Mouse (Mus musculus): ENCODE data around the gene Gm3417.
"Not testable (repeated sequence)": the region's sequence is repeated elsewhere in the genome, so short reads cannot be mapped to it uniquely, and the experiment has no call there.

Gene Gm3417

DNA sequence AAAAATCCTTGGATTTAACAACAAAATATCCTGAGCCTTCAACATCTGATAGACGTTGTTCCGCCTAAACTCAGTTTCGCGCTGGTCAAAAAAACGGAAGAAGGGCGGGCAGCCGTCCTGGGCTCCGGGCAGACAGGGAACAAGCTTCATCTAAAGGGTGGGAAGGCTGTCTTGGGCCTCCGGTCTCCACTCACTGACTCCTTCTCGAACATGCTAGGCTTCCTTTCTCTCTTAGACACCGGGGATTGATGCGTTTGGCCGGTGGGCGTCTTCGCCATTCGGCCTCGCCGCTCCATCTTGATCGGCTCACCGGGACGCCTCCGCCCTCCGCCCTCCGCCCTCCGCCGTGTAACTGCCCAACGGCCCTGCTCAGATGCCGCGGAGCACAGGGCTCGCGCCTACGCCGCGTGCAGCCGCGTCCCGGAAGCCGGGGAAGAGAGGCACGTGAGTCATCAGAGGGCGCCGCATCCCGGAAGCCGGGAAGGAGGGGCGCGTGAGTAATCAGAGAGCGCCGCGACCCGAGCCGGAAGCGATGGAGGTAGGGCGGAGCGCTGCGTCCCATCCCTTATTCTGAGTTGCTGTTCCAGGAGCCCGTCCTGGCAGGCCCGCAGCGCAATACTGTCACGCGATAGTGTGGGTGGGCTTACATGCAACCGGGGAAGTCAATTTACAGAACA is at the start of gene Gm3417, which contains the start of gene 9030025P20Rik:
Gm3417 (minus strand) TSS at position 429 of the 677 bp plus-strand sequence.
9030025P20Rik (plus strand) TSS at position 107 of the 677 bp plus-strand sequence.
- DNase-seq = not testable (repeated sequence)

GRCm38 (mm10) chr17:15025513-15025912 is 46.9 kb upstream of the Gm3417 start:
- DNase-seq = not testable (repeated sequence)

- not testable (repeated sequence) for DNase-seq
These were observed 46.1 kb upstream of the Gm3417 start for GRCm38 (mm10) chr17:15024502-15025193.

DNA sequence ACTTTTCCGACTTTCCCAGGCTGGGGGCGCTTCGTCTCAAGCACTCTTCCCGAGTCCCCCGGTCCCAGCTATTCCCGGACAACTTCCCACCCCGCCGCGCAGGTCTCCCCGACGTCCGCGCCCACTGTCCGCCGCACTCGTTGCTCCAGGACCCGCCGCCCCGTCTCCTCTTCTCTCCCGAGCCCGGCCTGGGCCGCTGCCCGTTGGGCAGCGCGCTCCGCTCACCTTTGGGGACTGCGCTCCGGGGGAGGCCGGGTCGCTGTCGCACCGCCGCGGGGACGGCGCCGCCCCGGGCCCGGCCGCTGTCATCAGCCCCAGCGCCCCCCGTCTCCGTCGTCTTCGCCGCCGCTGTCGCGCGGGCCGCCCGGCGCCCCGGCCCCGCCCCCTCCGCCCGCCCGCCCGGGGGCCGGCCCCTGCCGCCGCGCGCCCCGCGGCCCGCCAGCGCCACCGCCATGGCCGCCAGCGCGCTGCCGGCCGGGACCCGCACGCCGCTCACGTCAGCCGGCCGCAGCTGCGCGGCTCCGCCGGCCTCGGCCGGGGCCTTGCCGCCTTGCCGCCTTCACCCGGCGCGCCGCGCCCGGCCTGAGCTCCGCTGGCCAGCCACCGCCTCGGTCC is 45.4 kb upstream of the Gm3417 start:
- DNase-seq = not testable (repeated sequence)

GRCm38 (mm10) chr17:15021503-15022220 is 43.1 kb upstream of the Gm3417 start:
- peak; percentile 8 for DNase-seq

DNA sequence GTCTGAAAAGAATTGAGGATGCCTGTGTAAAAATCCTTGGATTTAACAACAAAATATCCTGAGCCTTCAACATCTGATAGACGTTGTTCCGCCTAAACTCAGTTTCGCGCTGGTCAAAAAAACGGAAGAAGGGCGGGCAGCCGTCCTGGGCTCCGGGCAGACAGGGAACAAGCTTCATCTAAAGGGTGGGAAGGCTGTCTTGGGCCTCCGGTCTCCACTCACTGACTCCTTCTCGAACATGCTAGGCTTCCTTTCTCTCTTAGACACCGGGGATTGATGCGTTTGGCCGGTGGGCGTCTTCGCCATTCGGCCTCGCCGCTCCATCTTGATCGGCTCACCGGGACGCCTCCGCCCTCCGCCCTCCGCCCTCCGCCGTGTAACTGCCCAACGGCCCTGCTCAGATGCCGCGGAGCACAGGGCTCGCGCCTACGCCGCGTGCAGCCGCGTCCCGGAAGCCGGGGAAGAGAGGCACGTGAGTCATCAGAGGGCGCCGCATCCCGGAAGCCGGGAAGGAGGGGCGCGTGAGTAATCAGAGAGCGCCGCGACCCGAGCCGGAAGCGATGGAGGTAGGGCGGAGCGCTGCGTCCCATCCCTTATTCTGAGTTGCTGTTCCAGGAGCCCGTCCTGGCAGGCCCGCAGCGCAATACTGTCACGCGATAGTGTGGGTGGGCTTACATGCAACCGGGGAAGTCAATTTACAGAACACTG is 31.3 kb upstream of the Gm3417 start, which contains the start of gene Gm3435:
Gm3435 (plus strand) TSS at position 471 of the 708 bp plus-strand sequence.
- DNase-seq = not testable (repeated sequence)

- DNase-seq = not testable (repeated sequence)
These were observed 30.5 kb upstream of the Gm3417 start for GRCm38 (mm10) chr17:15009088-15009487.

DNA sequence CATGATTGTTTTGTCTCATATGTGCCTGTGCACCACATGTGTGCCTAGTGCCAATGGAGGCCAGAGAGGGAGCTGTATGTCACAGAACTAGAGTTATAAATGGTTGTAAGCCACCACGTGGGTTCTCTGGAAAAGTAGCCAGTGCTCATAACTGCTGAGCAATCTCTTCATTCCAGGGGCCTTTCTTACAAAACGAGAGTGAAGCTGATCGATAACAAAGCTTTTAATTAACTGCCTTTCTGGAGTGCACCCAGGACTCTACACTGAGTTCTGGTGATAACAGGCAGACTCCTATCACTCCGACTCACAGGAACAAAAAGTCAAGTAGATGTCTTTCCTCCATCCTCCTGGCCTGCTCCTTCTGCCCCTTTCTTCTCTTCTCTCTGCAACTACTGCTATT is 21.5 kb upstream of the Gm3417 start:
- not testable (repeated sequence) for DNase-seq

- not testable (repeated sequence) for DNase-seq
These were observed 15.6 kb upstream of the Gm3417 start for GRCm38 (mm10) chr17:14994140-14994539.

DNA sequence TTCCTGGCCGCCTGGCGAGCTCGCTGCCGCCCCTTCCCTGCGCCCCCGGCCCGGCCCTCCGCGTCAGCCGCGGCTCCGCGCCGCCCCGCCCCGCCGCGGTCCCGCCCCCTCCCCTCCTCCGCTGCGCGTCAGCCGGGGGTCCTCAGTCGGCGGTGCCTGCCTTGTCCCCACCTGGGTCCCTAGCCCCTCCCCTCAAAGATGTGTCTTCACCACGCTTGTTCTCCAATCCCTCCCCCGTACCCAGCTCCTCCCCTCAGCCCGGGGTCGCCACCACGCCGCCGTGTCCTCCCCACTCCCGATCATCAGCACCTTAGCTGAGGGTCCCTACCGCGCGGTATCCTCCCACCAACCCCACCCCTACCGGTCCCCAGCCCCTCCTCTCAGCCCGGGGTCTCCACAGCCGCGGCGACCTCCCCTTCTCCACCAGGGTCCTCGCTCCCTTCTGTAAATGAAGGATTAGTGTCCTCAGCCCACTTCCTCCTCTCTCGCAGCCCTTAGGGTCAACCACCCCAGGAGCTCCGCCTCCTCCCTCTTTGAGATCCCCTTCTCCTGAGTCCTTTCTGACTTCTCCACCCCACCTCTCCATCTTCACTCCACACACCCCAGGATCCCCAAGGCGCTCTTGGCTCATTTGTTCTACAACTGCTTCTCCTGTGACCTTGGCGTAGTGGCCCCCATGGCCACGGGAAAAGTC is 14.7 kb upstream of the Gm3417 start:
- DNase-seq = not testable (repeated sequence)

GRCm38 (mm10) chr17:14992522-14993138 is 14.0 kb upstream of the Gm3417 start:
- not testable (repeated sequence) for DNase-seq

GRCm38 (mm10) chr17:14990116-14990702 is 11.6 kb upstream of the Gm3417 start:
- not testable (repeated sequence) for DNase-seq

DNA sequence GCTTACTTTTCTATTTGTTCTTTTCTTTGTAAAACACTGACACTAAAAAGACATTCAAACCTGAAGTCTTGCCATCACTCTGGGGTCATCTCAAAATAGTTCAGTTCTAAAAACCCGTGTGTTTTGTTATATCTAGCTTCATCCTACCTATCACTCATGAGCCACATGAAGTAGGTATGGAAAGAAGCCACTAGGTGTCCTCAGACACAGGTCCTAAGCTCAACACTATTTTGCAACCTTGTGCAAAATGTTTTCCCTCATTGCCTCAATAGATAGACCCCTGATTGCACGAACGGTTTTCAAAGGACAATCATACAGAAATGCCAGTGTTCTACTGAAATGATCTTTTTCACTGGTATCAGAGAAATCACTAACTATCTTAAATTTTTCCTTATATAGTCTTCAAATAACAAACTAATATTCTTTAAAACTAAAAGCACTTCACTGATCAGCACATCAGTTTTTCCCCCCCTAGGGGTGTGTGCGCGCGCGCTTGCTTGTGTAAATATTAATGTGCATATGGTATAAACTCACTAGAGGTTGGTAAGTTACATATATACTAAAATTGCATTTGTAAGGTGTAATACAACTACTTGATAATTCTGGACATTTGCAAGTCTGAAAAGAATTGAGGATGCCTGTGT is 750 bp downstream of the Gm3417 start:
- not testable (repeated sequence) for DNase-seq

DNA sequence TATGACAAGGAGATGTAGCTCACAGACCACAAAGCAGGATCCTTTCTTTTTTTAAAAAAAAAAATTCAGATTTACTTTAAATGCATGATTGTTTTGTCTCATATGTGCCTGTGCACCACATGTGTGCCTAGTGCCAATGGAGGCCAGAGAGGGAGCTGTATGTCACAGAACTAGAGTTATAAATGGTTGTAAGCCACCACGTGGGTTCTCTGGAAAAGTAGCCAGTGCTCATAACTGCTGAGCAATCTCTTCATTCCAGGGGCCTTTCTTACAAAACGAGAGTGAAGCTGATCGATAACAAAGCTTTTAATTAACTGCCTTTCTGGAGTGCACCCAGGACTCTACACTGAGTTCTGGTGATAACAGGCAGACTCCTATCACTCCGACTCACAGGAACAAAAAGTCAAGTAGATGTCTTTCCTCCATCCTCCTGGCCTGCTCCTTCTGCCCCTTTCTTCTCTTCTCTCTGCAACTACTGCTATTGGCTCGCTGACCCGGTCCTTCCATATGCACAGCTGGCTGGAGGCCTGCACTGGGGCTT is 10.1 kb downstream of the Gm3417 start:
- DNase-seq = not testable (repeated sequence)

GRCm38 (mm10) chr17:14961557-14962154 is 16.9 kb downstream of the Gm3417 start:
- DNase-seq = not testable (repeated sequence)

DNA sequence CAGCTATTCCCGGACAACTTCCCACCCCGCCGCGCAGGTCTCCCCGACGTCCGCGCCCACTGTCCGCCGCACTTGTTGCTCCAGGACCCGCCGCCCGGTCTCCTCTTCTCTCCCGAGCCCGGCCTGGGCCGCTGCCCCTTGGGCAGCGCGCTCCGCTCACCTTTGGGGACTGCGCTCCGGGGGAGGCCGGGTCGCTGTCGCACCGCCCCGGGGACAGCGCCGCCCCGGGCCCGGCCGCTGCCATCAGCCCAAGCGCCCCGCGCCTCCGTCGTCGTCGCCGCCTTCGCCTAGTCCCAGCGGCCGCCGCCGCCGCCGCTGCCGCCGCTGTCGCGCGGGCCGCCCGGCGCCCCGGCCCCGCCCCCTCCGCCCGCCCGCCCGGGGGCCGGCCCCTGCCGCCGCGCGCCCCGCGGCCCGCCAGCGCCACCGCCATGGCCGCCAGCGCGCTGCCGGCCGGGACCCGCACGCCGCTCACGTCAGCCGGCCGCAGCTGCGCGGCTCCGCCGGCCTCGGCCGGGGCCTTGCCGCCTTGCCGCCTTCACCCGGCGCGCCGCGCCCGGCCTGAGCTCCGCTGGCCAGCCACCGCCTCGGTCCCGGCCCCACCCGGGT is 17.5 kb downstream of the Gm3417 start, which contains the start of gene Phf10:
Phf10 (minus strand) TSS at position 323 of the 606 bp plus-strand sequence.
- peak; percentile 25 for DNase-seq

GRCm38 (mm10) chr17:14960520-14960919 is 18.1 kb downstream of the Gm3417 start:
- no peak for DNase-seq

GRCm38 (mm10) chr17:14959979-14960378 is 18.6 kb downstream of the Gm3417 start:
- no peak for DNase-seq
